Mouse (Mus musculus) right cerebral cortex, postnatal 36 days (tissue): ENCODE measurements around the gene Rhag.

Experiments
- DNase-seq, 2 experiments: peaks; one replicate each; pipeline ENCODE4 v3.0.0; 2022; ENCODE audit warnings: low spot score in 2 of 2, mixed read lengths in 1 of 2

Gene Rhag

DNA sequence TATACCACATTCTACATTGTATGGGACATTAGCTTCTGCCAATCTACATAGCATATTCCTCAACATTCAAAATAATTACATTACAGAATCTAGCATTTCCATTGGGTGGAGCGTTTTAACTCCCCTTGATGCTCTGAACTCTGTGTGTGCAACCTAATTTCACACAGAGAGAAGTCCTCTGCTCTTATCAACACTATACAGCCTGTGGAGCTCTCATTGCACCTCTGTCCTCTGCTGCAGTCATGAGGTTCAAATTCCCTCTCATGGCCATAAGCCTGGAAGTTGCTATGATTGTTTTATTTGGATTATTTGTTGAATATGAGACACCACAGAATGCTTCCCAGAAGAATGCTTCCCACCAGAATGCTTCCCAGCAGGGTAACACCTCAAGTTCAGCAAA, at the start of gene Rhag:
Gene Rhag (plus strand): TSS at position 193 of the 400 bp plus-strand sequence.
- no peak for DNase-seq

DNA sequence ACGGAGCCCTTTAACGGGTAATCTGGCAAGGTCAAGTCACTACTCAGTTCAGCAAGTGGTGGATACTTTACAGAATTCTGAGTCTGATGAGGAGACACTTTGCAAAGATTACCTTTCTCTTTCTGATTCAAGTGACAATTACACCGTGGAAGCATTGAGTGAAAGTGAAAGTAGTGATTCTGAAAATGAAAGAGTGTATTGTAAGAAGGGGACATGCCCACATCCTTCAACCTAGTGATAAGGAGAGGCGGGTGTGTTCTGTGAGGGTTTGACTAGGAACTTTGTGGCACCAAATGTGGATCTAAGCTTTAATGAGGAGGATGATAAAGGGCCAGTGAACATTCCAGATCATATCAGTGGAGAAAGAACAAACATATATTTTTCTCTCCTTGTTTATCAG, 47.3 kb upstream of the Rhag start:
- no peak for DNase-seq

DNA sequence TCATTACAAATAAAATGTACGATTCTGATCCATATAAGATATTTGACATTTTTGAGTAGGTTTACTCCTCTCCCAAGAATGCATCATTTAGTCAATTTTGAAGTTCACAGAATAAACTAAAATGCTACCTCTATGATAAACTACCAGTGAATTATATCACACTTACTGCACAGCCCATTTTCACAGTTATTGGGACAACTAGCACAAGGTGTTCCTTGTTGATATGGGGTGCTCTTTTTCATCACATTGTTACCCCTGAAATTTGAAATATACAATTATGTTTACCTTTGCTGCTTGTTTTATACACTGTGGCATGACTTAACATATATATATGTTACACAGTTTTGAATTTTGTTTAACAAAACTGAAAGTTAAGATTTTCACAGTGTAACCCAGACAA, 43.8 kb upstream of the Rhag start:
- DNase-seq, result no peak

DNA sequence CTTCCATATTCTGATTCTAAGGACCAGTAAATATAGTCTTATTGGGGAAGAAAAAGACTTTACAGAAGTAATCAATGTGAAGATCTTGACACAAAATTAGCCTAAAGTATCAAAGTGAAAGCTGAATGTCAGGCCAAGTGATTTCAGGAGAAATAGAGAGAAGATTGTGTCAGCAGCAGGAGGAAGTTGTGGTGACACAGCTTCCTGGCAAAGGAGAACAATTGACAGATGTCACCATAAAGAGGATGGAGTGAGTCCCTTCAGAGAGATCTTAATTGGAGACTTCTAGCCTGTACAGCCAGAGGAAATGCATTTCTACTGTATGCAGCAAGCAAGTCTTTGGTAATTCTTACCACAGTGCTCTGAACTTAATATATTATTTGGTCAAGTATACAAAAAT, 21.0 kb upstream of the Rhag start:
- DNase-seq, result no peak

DNA sequence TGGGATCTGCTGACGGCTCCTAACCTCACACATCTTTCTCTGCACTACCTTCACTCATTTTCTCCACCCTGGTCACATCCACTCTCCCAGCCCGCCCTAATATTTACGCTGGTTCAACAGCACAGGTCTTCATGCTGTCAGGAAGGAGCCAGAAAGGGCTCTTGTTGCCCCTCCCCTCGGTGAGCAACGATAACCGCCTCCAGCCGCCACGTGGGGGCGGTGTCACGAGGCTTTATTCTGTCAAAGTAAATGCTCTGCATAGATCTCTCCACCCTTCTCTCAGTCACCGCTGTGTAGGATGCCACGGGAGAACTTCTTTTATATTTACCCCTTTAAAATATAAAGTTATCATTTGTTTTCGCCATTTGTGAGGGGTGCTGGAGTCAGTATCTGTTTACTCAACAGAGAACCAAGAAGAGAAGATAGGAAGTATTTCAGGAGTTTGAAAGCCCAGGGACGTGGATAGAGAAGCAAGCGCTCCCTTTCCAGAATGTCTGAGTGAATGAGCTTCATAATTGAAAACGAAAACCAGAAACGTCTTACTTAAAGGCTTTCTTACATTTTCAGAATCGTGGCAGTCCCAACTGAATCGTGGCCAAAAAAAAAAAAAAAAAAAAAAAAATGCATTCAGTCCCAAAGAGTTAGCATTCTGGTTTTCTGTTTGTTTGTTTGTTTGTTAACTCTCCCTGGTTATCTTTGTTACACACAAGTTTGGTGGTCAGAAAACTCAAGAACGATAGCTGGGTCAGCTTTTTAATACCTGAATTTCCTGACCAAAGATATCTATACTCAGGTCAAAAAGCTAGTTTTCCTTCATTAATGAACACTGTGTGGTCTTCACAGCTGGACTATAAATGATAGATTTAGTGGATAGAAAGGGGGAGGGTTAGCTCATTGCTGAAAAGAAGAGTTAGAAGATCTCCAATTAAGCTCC, 16.7 kb upstream of the Rhag start:
- no peak for DNase-seq

DNA sequence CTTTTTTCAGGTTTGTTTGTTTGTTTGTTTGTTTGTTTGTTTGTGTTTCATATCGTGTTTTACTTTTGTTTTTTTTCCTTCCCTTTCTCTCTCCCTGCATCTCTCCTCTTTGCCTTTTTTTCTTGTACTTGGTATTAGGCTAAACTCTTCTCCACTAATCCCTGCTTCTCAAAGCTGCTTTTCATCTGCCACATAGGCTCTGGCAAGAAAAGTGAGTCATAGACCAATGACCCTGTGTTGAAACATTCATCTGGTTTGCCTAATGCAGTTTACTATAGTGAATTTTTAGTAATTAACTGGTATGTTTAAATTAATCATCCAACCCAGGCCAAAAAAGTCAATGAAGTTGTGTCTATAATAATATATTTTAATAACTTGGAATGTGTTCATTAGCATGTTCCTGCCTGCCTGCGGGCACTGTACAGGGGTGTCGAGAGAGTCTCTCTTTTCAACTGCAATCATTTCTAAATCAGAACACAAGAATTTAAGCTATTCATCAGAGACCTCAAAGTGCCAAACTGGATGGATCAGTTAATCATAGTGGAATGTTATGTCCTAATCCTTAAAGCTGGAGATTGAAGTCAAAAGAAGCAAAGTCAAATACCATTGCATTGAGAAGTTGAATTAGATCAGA, 8.1 kb upstream of the Rhag start:
- DNase-seq, result no peak

DNA sequence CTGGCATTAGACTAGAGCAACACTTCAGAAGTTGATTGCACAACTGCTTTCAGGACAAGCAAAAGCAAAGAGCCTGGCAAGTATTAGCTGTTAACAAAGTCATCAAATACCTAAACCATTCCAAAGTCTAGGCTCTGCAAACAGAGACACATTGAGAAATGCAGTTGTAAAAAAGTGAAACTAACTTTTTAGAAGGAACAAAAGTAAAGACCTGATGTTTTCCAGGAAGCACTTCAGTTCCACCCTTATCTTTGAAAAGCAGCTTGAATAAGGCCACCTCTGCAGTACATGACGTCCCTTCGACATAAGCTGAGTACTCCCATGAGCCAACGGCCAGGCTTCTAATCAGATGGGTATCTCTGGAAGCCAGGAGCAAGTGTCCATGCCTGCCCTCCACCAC, 4.4 kb upstream of the Rhag start:
- DNase-seq, result no peak

DNA sequence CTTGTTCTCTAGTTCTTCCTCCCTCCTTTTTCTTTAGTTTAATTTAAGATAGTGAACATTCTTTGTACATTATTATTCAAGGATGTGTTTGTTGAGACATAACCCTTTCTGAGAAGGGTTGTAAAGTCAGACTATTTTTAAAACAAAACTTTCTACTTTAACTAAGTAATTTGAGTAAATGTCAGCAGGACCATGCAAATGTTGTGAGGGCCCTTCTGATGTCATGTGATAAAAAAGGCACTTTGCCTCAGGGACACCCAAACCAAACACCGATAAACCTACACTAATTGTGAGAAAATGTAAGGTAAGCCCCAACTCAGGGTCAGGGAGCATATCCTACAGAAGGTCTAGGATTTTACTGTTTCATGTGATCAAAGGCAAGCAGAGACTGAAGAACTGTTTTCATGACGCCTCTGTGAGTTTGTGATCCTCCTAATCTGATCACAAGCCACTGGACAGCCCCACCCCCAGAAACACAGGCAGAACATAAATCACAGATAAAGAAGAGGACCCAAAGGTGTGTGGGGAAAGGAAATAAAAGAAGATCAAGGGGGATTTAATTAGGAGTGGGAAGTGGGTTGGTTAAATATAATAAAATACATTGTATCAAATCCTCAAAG, 3.9 kb upstream of the Rhag start, which contains the start of gene Crisp2:
Gene Crisp2 (minus strand): TSS at position 51 of the 620 bp plus-strand sequence.
- DNase-seq, result no peak

DNA sequence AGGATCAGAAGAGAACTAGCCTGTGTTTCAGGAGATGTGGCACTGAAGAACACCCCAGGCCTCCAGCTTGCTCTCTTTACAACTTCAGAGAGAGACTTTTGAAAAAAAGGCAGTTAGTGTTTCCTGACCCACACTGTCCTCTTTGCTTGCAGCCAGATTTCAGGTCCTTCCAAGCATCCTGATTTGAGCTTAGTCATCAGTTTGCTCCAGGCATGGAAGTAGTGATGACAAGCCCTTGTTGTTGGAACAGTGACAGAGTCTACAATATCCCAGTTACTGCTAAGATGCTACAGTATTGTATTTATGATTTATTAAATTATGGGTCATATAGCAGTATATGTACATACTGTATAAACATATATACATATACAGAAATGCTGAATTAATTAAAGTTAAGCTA, 2.9 kb upstream of the Rhag start:
- no peak for DNase-seq

DNA sequence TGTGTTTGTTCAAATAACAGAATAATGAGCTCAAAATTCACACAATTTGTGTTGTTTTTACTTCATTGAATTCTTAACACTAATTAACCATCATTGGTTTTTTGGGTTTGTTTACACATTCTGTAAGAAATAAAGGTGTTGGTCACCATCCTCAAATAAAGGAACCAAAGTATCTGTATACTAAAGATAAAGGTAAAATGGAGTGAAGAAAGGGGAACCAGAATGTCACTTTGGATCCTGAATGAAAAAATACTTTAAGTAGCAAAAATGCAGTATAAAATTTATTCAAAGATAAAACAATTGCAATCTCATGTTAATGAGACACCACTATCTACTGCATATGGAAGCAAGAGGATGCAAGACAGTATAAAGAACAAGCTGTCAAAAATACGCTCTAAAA, 634 bp downstream of the Rhag start:
- no peak for DNase-seq

DNA sequence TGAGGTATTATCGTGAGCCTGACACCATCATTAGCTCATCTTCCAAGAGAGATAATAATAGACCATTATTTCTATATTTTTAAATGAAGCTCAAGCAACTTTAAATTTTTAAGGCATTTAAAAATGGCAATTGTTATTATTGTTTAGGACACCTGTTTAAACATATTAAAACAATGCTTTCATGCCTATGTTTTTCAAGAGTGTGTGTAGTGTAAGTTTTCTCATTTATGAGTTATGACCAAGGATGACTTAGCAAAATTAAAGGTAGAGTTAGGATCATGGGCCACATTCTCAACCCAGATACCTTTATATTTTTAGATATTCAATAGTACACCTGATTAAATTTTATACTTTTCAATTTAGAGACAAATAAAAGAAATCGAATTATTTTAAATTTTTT, 1.3 kb downstream of the Rhag start:
- no peak for DNase-seq

DNA sequence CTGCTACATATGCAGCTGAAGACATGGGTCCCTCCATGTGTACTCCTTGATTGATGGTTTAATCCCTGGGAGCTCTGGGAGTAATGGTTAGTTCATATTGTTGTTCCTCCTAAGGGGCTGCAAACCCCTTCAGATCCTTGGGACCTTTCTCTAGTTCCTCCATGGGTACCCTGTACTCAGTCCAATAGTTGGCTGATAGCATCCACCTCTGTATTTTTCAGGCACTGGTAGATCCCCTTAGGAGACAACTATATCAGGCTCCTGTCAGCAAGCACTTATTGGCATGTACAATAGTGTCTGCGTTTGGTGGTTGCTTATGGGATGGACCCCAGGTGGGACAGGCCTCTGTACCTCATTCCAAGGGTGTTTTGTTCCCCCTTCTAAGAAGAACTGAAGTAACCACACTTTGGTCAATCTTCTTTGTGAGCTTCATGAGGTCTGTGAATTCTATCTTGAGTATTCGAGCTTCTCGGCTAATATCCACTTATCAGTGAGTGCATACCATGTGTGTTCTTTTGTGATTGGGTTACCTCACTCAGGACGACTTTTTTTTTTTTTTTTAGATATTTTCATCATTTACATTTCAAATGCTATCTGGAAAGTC, 6.5 kb downstream of the Rhag start:
- no peak for DNase-seq

DNA sequence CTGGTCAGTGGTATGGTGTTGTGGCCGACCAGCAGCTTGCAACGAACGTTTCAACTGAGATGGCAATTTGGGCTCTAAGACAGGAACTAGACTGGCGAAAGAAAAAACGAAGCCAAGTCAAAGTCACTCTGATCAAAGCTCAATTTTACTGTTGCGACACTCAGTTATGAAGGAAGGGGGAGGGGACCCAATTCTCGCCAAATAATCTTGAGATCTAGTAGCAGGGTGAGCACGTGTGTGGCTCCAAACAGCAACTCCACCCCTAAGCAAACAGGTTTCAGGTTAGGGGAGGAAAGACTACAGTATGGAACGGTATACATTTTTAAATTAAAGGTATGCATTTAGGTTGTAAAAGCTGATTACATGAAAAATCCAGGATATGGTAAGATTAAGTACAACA, 10.6 kb downstream of the Rhag start:
- DNase-seq, result no peak

DNA sequence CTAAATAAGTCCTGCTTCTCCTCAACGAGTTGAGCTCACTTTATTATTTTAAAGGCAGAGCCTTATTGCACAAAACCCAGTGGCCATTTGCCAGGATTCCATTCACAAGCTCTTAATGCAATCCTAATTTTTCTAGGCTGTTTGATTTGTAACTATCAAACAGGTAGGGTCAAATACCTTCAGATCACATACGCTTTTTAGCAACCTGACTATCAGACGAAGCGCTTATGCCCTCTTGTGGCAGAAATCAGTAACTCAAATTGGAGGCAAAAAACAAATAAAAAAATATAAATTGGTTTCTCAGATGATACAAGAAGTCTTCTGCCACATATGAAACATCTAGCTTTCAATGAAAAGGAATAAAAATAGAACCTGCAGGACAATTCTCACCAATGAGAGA, 12.9 kb downstream of the Rhag start:
- DNase-seq, result no peak

DNA sequence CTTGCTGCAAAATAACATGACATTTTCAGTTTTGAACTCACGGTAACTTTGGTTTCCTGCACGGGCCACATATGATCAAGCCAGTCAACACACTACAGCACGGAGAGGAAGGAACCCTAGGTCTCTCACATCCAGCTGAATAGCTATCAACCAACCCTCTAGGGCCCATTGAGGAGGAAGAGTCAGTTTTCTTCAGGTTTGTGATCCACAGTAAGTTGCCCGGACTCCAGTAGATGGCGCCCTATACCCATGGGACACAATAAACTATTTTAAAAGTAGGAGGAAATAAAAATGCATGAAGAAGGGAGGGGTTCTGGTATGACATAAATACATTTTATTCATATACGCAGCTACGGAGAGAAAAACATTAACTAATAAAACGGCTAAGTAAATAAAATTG, 13.6 kb downstream of the Rhag start:
- DNase-seq, result no peak

DNA sequence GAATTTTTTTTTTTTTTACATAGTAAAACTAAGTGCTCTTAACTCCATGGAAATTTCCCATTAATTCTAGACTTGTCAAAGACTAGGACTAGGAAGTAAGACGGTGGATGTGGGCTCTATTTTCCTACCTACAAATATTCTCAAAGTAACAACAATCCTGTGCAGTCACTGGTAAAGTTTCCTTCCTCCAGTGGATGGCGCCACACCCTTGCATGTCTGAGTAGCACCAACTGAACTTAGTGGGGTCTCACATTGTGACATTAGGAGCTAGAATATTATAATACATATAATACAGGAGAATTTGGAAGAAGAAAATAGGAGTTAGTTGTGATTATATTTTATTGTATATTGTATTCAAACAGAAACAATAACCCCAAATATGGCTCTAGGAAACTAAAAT, 20.9 kb downstream of the Rhag start:
- DNase-seq, result no peak

DNA sequence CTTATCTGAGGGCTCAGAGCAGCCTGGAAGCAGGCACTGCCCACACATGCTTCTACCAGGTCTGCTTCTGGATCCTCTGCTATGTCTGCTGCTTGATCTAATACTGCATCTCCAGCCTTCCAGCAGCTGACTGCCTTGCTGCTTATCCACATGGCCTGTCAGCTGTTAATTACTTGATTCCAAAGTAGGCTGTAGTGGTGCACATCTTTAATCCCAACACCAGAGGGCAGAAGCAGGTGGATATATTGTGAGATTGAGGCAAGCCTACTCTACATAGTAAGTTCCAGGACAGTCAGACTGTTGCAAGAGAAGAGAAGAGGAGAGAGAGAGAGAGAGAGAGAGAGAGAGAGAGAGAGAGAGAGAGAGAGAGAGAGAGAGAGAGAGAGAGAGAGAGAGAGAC, 26.4 kb downstream of the Rhag start:
- DNase-seq, result no peak

DNA sequence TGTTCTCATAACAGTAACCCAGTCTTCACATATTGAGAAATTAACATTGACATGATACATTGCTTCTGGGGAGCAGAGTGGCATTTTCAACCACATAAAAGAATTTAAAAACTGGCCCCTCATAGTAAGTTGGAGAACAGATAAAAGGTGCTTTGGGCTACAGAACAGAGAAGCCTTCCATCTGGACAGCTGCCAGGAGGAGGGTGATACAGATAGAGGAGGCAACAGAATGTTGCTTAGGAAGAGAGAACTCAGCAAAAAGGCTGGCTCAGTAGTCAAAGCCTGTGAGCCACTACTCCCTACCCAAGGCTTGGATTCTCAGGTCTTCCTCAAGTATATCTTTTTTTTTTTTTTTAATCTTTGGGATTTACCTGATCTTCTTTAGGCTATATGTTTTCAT, 44.1 kb downstream of the Rhag start:
- no peak for DNase-seq

DNA sequence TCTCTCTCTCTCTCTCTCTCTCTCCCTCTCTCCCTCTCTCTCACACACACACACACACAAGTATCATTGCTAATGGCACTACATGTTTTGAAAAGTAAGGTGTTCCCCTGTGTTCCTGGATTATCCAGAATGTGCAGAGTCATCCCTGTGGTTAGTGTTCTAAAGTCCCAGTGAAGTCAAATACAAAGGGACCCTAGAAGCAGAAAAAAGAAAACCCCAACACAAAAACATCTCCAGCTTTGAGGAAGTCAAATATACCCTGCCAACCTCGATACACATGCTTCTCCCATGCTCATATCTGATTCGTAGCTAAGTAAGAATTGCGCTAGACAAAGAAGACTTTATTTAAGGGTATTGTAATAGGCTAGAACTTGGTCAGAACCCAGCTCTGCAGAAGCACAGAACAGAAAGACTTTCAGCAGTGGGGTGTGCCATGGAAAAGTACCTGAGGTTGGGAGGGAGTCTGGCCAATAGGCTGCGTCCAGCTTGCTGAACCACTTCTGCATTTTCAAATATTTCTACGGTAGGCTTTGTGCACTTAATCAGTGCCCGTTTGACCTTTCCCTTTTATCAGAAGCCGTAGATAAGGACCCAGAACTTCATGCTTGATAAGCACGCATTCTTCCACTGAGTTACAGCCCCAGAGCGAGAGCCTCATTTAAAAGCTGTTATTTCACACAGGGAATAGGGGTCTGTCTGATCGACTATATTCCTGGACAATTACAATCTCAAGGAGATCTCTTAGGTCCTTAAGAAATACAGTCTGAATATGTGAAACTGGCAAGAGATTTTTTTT, 58.2 kb downstream of the Rhag start:
- no peak for DNase-seq

DNA sequence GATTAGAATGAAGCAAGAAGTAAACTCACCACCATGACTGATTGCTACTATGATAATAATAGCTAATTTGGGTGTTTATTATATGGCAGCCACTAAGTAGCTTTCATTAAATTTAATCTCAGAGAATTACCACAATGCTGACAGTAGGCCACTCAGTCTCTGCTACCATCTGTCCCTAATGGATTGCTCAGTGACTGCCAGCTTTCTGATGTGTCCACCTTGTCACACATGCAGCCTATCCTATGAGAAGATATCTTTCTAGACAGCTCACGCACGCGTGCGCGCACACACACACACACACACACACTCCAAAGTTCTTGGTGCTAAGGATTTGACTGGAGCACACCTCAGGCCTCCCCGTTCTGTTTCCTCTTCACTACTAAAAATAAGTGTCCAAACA, 61.7 kb downstream of the Rhag start:
- DNase-seq, result no peak

DNA sequence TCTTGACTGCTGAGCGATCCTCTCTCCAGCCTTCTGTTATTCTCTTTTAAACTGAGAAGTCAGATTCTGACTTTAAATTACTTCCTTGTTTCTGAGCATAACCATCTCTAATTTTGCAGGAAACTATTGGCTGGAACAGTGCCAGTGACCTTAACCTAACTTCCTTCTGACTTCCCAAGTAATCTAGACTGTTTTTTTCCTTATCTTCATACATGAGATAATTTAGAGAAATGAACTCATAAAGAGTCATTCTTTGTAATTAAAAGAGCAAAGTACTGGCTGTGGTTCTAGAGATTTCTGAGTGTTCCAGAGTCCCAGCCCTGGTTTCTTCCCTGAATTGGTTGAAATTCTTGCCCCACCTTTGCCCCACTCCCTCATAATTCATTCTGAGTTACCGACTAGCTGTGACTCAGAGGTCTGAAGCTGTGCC, 62.7 kb downstream of the Rhag start:
- DNase-seq, result no peak

DNA sequence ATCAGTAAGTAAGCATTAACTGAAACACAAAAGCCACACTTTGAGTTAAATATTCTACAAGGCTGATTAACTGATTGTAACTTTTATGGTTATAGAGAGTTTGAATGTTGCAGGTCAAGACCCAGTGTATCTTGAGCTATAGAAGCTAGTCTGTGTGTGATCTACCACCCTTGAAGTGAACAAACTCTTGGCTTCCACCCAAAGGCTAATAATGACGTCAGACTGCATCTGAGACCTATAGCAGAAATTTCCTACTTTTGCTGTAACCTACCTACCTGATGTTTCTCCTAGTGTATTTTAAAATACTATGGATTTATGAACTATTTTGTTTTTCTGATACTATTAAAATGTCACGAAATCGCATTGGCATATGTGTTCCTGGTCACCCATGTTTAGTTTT, 63.8 kb downstream of the Rhag start:
- DNase-seq, result no peak
